Mouse (Mus musculus) common myeloid progenitor, adult 5-6 weeks (primary cell): ENCODE data around the gene Paqr5. TPM values are rescaled to one million over a fixed set of nuclear protein-coding genes. Genes with fewer than 3 reads are reported as not detected.
A peak's percentile ranks its signal among the peaks of the same experiment; 100 is the strongest.

Source experiments
- ATAC-seq: replicated peaks from 2 replicates; pipeline ENCODE4 v1.8.0; 2016; ENCODE audit warnings: low read depth, mild to moderate bottlenecking, moderate TSS enrichment, inconsistent platforms; ENCODE audit not compliant: poor library complexity, severe bottlenecking
- total RNA-seq: library from RNA; stranded (forward); fragments of 200-1000, 187-1606 nt; gene quantifications from 2 replicates; pipeline ENCODE4 v1.2.3, GENCODE M21; 2017

Gene Paqr5
- total RNA-seq, 1 experiment from 2014 or later, result 2.4 TPM

- ATAC-seq, result peak; percentile 71
Observed at GRCm38 (mm10) chr9:61963356-61963755, 63.3 kb downstream of the Paqr5 start.

- ATAC-seq, result no peak
Observed at GRCm38 (mm10) chr9:61961181-61961580, 65.5 kb downstream of the Paqr5 start.

- ATAC-seq, result no peak
Observed at GRCm38 (mm10) chr9:61960753-61961152, 65.9 kb downstream of the Paqr5 start.

GRCm38 (mm10) chr9:61959921-61960569 lies 66.6 kb downstream of the Paqr5 start:
- no peak for ATAC-seq

GRCm38 (mm10) chr9:61954707-61955106 lies 71.9 kb downstream of the Paqr5 start:
- ATAC-seq, result no peak

- ATAC-seq, result no peak
Observed at GRCm38 (mm10) chr9:61952241-61952640, 74.4 kb downstream of the Paqr5 start.

- peak; percentile 90 for ATAC-seq
Observed at GRCm38 (mm10) chr9:61947402-61948346, 79.0 kb downstream of the Paqr5 start.

GRCm38 (mm10) chr9:61946623-61947401 lies 79.8 kb downstream of the Paqr5 start, which contains the start of gene Kif23:
Kif23 (minus strand) TSS chr9:61946774.
- ATAC-seq, result peak; percentile 87

- peak; percentile 17 for ATAC-seq
Observed at GRCm38 (mm10) chr9:61945973-61946611, 80.6 kb downstream of the Paqr5 start.

- ATAC-seq, result peak; percentile 56
Observed at GRCm38 (mm10) chr9:61941054-61941453, 85.6 kb downstream of the Paqr5 start.

- no peak for ATAC-seq
Observed at GRCm38 (mm10) chr9:61933333-61933732, 93.3 kb downstream of the Paqr5 start.

- ATAC-seq, result peak; percentile 83
Observed at GRCm38 (mm10) chr9:61932009-61932408, 94.6 kb downstream of the Paqr5 start.

- ATAC-seq, result peak; percentile 93
Observed at GRCm38 (mm10) chr9:61925086-61925660, 101.5 kb downstream of the Paqr5 start.

GRCm38 (mm10) chr9:61920331-61920730 lies 106.3 kb downstream of the Paqr5 start:
- ATAC-seq, result no peak

GRCm38 (mm10) chr9:61919464-61919863 lies 107.2 kb downstream of the Paqr5 start:
- ATAC-seq, result no peak

- no peak for ATAC-seq
Observed at GRCm38 (mm10) chr9:61917436-61917835, 109.2 kb downstream of the Paqr5 start.

- no peak for ATAC-seq
Observed at GRCm38 (mm10) chr9:61916986-61917385, 109.7 kb downstream of the Paqr5 start.

- no peak for ATAC-seq
Observed at GRCm38 (mm10) chr9:61915393-61916005, 111.2 kb downstream of the Paqr5 start.

- no peak for ATAC-seq
Observed at GRCm38 (mm10) chr9:61914917-61915300, 111.7 kb downstream of the Paqr5 start.
